Mouse (Mus musculus) C2C12 (cell line): ENCODE data around the gene Tbk1.

Source experiments
- CEBPB ChIP-seq: IDR thresholded peaks from one replicate; pipeline ENCODE4 v1.6.1; 2011; ENCODE audit warnings: low read depth, mild to moderate bottlenecking, control low read depth, moderate library complexity
- CTCF ChIP-seq: IDR thresholded peaks from one replicate; pipeline ENCODE4 v1.5.1; 2011; ENCODE audit not compliant: control insufficient read depth, insufficient read depth, insufficient read length
- MAX ChIP-seq: IDR thresholded peaks from one replicate; pipeline ENCODE4 v1.6.1; 2011; ENCODE audit warnings: mild to moderate bottlenecking, control low read depth
- MYOG ChIP-seq: IDR thresholded peaks from one replicate; pipeline ENCODE4 v1.6.1; 2011; ENCODE audit not compliant: control insufficient read depth, insufficient read length; ENCODE audit errors: extremely low read depth
- USF1 ChIP-seq: IDR thresholded peaks from one replicate; pipeline ENCODE4 v1.6.1; 2011; ENCODE audit warnings: low read depth, mild to moderate bottlenecking, control low read depth, moderate library complexity

DNA sequence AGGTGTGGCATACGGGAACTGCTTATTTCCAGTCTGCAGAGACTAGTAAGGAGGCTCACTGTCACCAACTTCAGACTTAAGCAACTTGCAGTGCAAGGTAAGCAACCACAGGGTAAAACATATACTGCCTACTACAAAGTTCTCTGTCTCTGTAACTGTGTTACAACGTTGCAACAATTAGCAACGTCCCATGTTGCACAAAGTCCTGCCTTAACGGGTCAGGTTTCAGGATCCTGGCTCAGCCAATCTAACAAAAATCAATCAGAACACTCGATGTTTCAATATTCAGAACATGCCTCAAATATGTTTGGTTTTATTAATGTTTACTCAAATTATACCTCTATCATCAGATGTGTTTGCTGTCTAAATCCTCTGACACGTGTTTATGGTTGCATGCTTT lies 35.8 kb upstream of the Tbk1 start:
- no peak for TF ChIP-seq MYOG
- TF ChIP-seq USF1: no peak
- TF ChIP-seq CTCF: no peak
- no peak for TF ChIP-seq CEBPB
- TF ChIP-seq MAX: no peak
